Mouse (Mus musculus) activated CD4-positive, CD25-positive, alpha-beta regulatory T cell, adult 4 months (primary cell): ENCODE results near the gene Jph4. TPM values are rescaled to one million over a fixed set of nuclear protein-coding genes. Genes with fewer than 3 reads are reported as not detected.

Experiments used
- ATAC-seq: one replicate; pipeline ENCODE4 v1.8.0; 2017
- polyA plus RNA-seq, 2 experiments: library from polyadenylated mRNA; unstranded; fragments of 100-300 nt; shearing (Covaris generic); gene quantifications; one replicate each; pipeline ENCODE4 v1.2.1; 2017

The Jph4 gene
- polyA plus RNA-seq, 2 experiments from 2014 or later = not detected

- ATAC-seq = no peak
Measured at GRCm38 (mm10) chr14:55063117-55063516, 53.6 kb downstream of the Jph4 start.

- ATAC-seq = no peak
Measured at GRCm38 (mm10) chr14:55062626-55063025, 54.1 kb downstream of the Jph4 start.

GRCm38 (mm10) chr14:55061845-55062244 lies 54.9 kb downstream of the Jph4 start:
- no peak for ATAC-seq

- ATAC-seq = no peak
Measured at GRCm38 (mm10) chr14:55059931-55060330, 56.8 kb downstream of the Jph4 start.

- ATAC-seq = no peak
Measured at GRCm38 (mm10) chr14:55059009-55059408, 57.7 kb downstream of the Jph4 start.

Other genes starting within 250 kb of the Jph4 start
- 1 to 10 TPM; 5.1 to 8.0 TPM for gene Homez, start 246.0 kb downstream of the Jph4 start, polyA plus RNA-seq
- gene Ppp1r3e, start 239.4 kb downstream of the Jph4 start, polyA plus RNA-seq = under 1 TPM in 1 of 2 experiments, not detected in 1; 0.93 TPM
- gene Bcl2l2, start 233.6 kb downstream of the Jph4 start, polyA plus RNA-seq = 1 to 10 TPM; 1.5 to 2.4 TPM
- not detected for gene Gm20521, start 233.5 kb downstream of the Jph4 start, polyA plus RNA-seq
- gene Pabpn1, start 224.4 kb downstream of the Jph4 start, polyA plus RNA-seq = 10 to 100 TPM; 22.8 to 30.8 TPM
- 1 to 10 TPM in 1 of 2 experiments, under 1 TPM in 1; 0.52 to 1.1 TPM for gene Slc22a17, start 203.8 kb downstream of the Jph4 start, polyA plus RNA-seq
- not detected for gene Efs, start 190.8 kb downstream of the Jph4 start, polyA plus RNA-seq
- not detected for gene Il25, start 184.2 kb downstream of the Jph4 start, polyA plus RNA-seq
- under 1 TPM in 1 of 2 experiments, not detected in 1; 0.50 TPM for gene Cmtm5, start 180.7 kb downstream of the Jph4 start, polyA plus RNA-seq
- not detected for gene Myh6, start 150.0 kb downstream of the Jph4 start, polyA plus RNA-seq
- not detected for gene Gm17428, start 140.0 kb downstream of the Jph4 start, polyA plus RNA-seq
- not detected for gene Myh7, start 122.3 kb downstream of the Jph4 start, polyA plus RNA-seq
- gene Ngdn, start 101.5 kb downstream of the Jph4 start, polyA plus RNA-seq = 100 to 1,000 TPM; 158 to 174 TPM
- 1 to 10 TPM; 5.4 to 5.5 TPM for gene Zfhx2, start 24.6 kb downstream of the Jph4 start, polyA plus RNA-seq
- 10 to 100 TPM in 1 of 2 experiments, 1 to 10 TPM in 1; 9.6 to 11.9 TPM for gene Thtpa, start 22.2 kb downstream of the Jph4 start, polyA plus RNA-seq
- 100 to 1,000 TPM in 1 of 2 experiments, 10 to 100 TPM in 1; 99.1 to 102 TPM for gene Ap1g2, start 10.3 kb downstream of the Jph4 start, polyA plus RNA-seq
- gene Dhrs2, start 105.1 kb upstream of the Jph4 start, polyA plus RNA-seq = not detected